Mouse (Mus musculus): ENCODE measurements around the gene Lin7a.

GRCm38 (mm10) chr10:107377218-107377617 is 105.7 kb downstream of the Lin7a start:
- no peak for TF ChIP-seq CTCF (IDR thresholded peaks at IDR 0.05; ENCODE audit: low read depth)
- TF ChIP-seq EP300 (IDR thresholded peaks at IDR 0.05; ENCODE audit: low read depth) = no peak

Measured in liver, postnatal 0 days (tissue).